Mouse (Mus musculus) small intestine, adult 2 months (tissue): ENCODE measurements around the gene Rhox4b. TPM values are rescaled to one million over a fixed set of nuclear protein-coding genes. Genes with fewer than 3 reads are reported as not detected.
"Not testable (repeated sequence)": the region's sequence is repeated elsewhere in the genome, so short reads cannot be mapped to it uniquely, and the experiment has no call there.

Experiments used
- H3K27ac ChIP-seq: fragments of 200-500 bp; 2 replicates; pipeline ENCODE4 v1.5.1; 2012; ENCODE audit warnings: low read depth, low read length, control low read depth, inconsistent platforms; ENCODE audit not compliant: insufficient read depth
- H3K27me3 ChIP-seq: fragments of 200-500 bp; 2 replicates; pipeline ENCODE4 v1.6.1; 2012; ENCODE audit warnings: mild to moderate bottlenecking, moderate library complexity, low read length, inconsistent platforms; ENCODE audit not compliant: control insufficient read depth, insufficient read depth
- H3K36me3 ChIP-seq: fragments of 200-500 bp; 2 replicates; pipeline ENCODE4 v1.6.1; 2012; ENCODE audit warnings: mild to moderate bottlenecking, low read length, control low read depth, inconsistent platforms; ENCODE audit not compliant: control insufficient read depth, insufficient read depth
- H3K4me1 ChIP-seq: fragments of 200-500 bp; 2 replicates; pipeline ENCODE4 v1.6.1; 2012; ENCODE audit warnings: low read length, inconsistent platforms, mixed read lengths; ENCODE audit not compliant: control insufficient read depth, insufficient read depth, insufficient read length
- H3K4me3 ChIP-seq: fragments of 200-500 bp; 2 replicates; pipeline ENCODE4 v1.5.1; 2012; ENCODE audit warnings: low read depth, mild to moderate bottlenecking, control low read depth, inconsistent platforms, low read length, moderate library complexity
- WGBS: fragments of 180-500 bp; shearing (Covaris S2); methylation state at CpG from one replicate; pipeline ENCODE4 v1.1.7; 2018; 5-methylcytosine and 5-hydroxymethylcytosine counted together
- polyA plus RNA-seq: library from polyadenylated mRNA; depleted of rRNA; stranded (reverse); fragments of >200 nt; gene quantifications from 2 replicates; pipeline ENCODE4 v1.2.3, GENCODE M21; 2012; rRNA removed

Rhox4b gene
- polyA plus RNA-seq: not detected in 2 replicates

DNA sequence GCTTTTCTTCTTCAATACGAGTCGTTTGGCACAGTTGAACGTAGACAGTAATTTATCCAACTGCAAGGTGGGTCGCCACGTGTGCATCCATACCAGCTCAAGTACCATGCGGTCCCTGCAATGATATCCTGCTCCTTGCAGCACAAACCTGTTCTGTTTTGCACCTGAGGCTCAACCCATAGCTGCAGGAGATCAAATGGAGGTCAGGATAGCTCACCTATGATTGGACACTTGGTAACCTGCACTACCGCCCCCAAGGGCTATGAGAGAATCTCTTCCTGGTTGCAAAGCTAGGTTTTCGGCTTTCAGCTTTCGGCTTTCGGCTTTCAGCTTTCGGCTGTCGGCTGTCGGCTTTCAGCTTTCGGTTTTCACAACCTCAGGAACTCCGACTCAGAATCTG is at the start of gene Rhox4b:
Gene Rhox4b, plus strand, starts transcription at position 301 of the 400 bp plus-strand sequence.
- H3K27me3 ChIP-seq, H3K27ac ChIP-seq, H3K4me1 ChIP-seq, H3K4me3 ChIP-seq, H3K36me3 ChIP-seq: not testable (repeated sequence)
- 81% methylated on average over 15 of the region's 15 CpGs for WGBS

DNA sequence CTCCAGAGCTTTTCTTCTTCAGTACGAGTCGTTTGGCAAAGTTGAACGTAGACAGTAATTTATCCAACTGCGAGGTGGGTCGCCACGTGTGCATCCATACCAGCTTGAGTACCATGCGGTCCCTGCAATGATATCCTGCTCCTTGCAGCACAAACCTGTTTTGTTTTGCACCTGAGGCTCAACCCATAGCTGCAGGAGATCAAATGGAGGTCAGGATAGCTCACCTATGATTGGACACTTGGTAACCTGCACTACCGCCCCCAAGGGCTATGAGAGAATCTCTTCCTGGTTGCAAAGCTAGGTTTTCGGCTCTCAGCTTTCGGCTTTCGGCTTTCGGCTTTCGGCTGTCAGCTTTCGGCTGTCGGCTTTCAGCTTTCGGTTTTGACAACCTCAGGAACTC is 41.7 kb upstream of the Rhox4b start, which contains the start of gene Rhox4a2:
Gene Rhox4a2, plus strand, starts transcription at position 301 of the 400 bp plus-strand sequence.
- H3K4me3 ChIP-seq, H3K4me1 ChIP-seq, H3K27me3 ChIP-seq, H3K27ac ChIP-seq, H3K36me3 ChIP-seq: not testable (repeated sequence)
- 95% methylated on average over 9 of the region's 16 CpGs for WGBS

DNA sequence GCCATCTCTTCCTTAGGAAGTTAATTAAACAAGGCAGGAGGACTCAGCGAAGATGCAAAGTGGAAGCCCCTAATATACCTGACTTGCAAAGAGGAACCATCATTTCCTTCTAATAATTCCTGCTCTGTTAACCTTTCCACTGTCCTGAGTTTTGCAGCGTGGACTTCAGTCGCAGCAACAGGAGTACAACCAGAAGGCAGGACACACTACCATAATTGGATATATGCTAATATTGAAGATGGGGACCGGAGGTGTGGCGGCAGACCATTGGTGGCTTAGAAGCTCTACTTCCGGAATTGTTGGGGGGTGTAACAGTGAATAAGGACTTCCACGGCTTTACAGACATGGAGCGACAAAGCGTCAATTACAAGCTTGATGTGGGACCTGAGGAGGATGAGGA is 20.5 kb upstream of the Rhox4b start, which contains the start of gene Rhox2b:
Gene Rhox2b, plus strand, starts transcription at position 301 of the 400 bp plus-strand sequence.
- not testable (repeated sequence) for H3K4me3 ChIP-seq, H3K27ac ChIP-seq, H3K4me1 ChIP-seq, H3K36me3 ChIP-seq, H3K27me3 ChIP-seq
- no CpG with 5 or more reads among the region's 9 CpGs for WGBS

DNA sequence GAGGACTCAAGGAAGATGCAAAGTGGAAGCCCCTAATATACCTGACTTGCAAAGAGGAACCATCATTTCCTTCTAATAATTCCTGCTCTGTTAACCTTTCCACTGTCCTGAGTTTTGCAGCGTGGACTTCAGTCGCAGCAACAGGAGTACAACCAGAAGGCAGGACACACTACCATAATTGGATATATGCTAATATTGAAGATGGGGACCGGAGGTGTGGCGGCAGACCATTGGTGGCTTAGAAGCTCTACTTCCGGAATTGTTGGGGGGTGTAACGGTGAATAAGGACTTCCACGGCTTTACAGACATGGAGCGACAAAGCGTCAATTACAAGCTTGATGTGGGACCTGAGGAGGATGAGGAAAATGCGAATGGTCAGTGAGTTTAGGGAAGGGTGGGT is 21.1 kb downstream of the Rhox4b start, which contains the start of gene Rhox2c:
Gene Rhox2c, plus strand, starts transcription at position 301 of the 400 bp plus-strand sequence.
- H3K4me1 ChIP-seq, H3K27ac ChIP-seq, H3K36me3 ChIP-seq, H3K4me3 ChIP-seq, H3K27me3 ChIP-seq: not testable (repeated sequence)
- 90% methylated on average over 4 of the region's 10 CpGs for WGBS

DNA sequence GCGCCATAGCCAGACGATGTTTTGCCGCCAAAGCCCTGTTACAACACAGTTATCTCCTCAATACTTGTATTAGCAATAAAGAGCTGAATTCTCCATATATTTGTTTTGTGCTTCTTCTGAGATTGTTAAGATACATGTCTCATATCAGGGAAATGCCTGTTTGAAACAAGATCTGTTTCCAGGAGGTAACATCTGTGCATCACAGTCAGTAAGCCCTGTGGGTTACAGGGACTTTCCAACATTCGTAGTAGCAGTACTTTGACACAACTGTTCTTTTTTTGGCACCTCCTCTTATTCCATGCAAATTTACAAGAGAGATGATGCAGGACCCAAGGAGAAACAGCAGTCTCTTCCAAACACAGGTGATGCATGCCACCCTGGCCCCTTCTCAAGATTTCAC is 26.0 kb downstream of the Rhox4b start, which contains the start of gene Rhox3c:
Gene Rhox3c, plus strand, starts transcription at position 301 of the 400 bp plus-strand sequence.
- H3K27me3 ChIP-seq, H3K36me3 ChIP-seq, H3K27ac ChIP-seq, H3K4me1 ChIP-seq, H3K4me3 ChIP-seq: not testable (repeated sequence)
- WGBS: 84% methylated on average over 3 of the region's 4 CpGs

DNA sequence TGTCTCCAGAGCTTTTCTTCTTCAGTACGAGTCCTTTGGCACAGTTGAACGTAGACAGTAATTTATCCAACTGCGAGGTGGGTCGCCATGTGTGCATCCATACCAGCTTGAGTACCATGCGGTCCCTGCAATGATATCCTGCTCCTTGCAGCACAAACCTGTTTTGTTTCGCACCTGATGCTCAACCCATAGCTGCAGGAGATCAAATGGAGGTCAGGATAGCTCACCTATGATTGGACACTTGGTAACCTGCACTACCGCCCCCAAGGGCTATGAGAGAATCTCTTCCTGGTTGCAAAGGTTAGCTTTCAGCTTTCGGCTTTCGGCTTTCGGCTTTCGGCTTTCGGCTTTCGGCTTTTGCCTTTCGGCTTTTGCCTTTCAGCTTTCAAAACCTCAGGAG is 47.7 kb downstream of the Rhox4b start, which contains the start of gene Rhox4c:
Gene Rhox4c, plus strand, starts transcription at position 301 of the 400 bp plus-strand sequence.
- H3K36me3 ChIP-seq, H3K4me1 ChIP-seq, H3K27me3 ChIP-seq, H3K27ac ChIP-seq, H3K4me3 ChIP-seq: not testable (repeated sequence)
- WGBS: 91% methylated on average over 14 of the region's 14 CpGs

Other genes starting within 250 kb of the Rhox4b start
- 194 and 230 TPM in 2 replicates for gene Ndufa1, start 241.3 kb upstream of the Rhox4b start, polyA plus RNA-seq
- gene Rnf113a1, start 241.2 kb upstream of the Rhox4b start, polyA plus RNA-seq: 0.99 and 1.6 TPM in 2 replicates
- gene Gm9, start 221.5 kb upstream of the Rhox4b start, polyA plus RNA-seq: not detected in 2 replicates
- not detected in 2 replicates for gene Rhox1, start 210.2 kb upstream of the Rhox4b start, polyA plus RNA-seq
- not detected in 2 replicates for gene Rhox2a, start 187.5 kb upstream of the Rhox4b start, polyA plus RNA-seq
- gene Rhox3a, start 182.6 kb upstream of the Rhox4b start, polyA plus RNA-seq: not detected in 2 replicates
- gene Rhox4a, start 167.2 kb upstream of the Rhox4b start, polyA plus RNA-seq: not detected in 2 replicates
- not detected in 2 replicates for gene Rhox3a2, start 52.5 kb upstream of the Rhox4b start, polyA plus RNA-seq
- gene Rhox4a2, start 41.6 kb upstream of the Rhox4b start, polyA plus RNA-seq: not detected in 2 replicates
- gene Rhox2b, start 20.4 kb upstream of the Rhox4b start, polyA plus RNA-seq: not detected in 2 replicates
- not detected in 2 replicates for gene Rhox2c, start 21.2 kb downstream of the Rhox4b start, polyA plus RNA-seq
- gene Rhox3c, start 26.1 kb downstream of the Rhox4b start, polyA plus RNA-seq: not detected in 2 replicates
- not detected in 2 replicates for gene Rhox4c, start 47.8 kb downstream of the Rhox4b start, polyA plus RNA-seq
- not detected in 2 replicates for gene Rhox2d, start 60.9 kb downstream of the Rhox4b start, polyA plus RNA-seq
- gene Rhox4d, start 81.9 kb downstream of the Rhox4b start, polyA plus RNA-seq: not detected in 2 replicates
- gene Rhox2e, start 98.0 kb downstream of the Rhox4b start, polyA plus RNA-seq: not detected in 2 replicates
- gene Rhox3e, start 109.5 kb downstream of the Rhox4b start, polyA plus RNA-seq: not detected in 2 replicates
- gene Rhox4e, start 124.9 kb downstream of the Rhox4b start, polyA plus RNA-seq: not detected in 2 replicates
- not detected in 2 replicates for gene Rhox2f, start 138.9 kb downstream of the Rhox4b start, polyA plus RNA-seq
- not detected in 2 replicates for gene Rhox3f, start 148.5 kb downstream of the Rhox4b start, polyA plus RNA-seq
- not detected in 2 replicates for gene Rhox4f, start 175.2 kb downstream of the Rhox4b start, polyA plus RNA-seq
- not detected in 2 replicates for gene Rhox3g, start 196.1 kb downstream of the Rhox4b start, polyA plus RNA-seq
- gene Rhox2g, start 211.0 kb downstream of the Rhox4b start, polyA plus RNA-seq: not detected in 2 replicates
- gene Rhox4g, start 218.8 kb downstream of the Rhox4b start, polyA plus RNA-seq: not detected in 2 replicates
- gene Rhox3h, start 236.3 kb downstream of the Rhox4b start, polyA plus RNA-seq: not detected in 2 replicates
- not detected in 2 replicates for gene Rhox2h, start 240.8 kb downstream of the Rhox4b start, polyA plus RNA-seq